Mouse (Mus musculus) kidney, embryonic 15.5 days (tissue): Measurements from ENCODE around the gene Zfp691. TPM values are rescaled to one million over a fixed set of nuclear protein-coding genes. Genes with fewer than 3 reads are reported as not detected.

Experiments used
- ATAC-seq: fragments of 200-750 bp; cut with Nextera tagmentation; replicated peaks from 2 replicates; pipeline ENCODE4 v1.8.0; 2017; ENCODE audit warnings: moderate TSS enrichment; ENCODE audit not compliant: low FRiP score
- H3K27ac ChIP-seq: fragments of 300-500 bp; sonication (generic); 2 replicates; pipeline ENCODE4 v1.5.1; 2015; ENCODE audit warnings: mild to moderate bottlenecking, inconsistent platforms
- H3K27me3 ChIP-seq: fragments of 300-500 bp; sonication (generic); 2 replicates; pipeline ENCODE4 v1.6.1; 2015; ENCODE audit warnings: inconsistent platforms
- H3K36me3 ChIP-seq: fragments of 300-500 bp; sonication (generic); 2 replicates; pipeline ENCODE4 v1.6.1; 2015; ENCODE audit warnings: inconsistent platforms
- H3K4me1 ChIP-seq: fragments of 300-500 bp; sonication (generic); 2 replicates; pipeline ENCODE4 v1.6.1; 2015; ENCODE audit warnings: inconsistent platforms
- H3K4me2 ChIP-seq: fragments of 300-500 bp; sonication (generic); 2 replicates; pipeline ENCODE4 v1.6.1; 2015; ENCODE audit warnings: moderate library complexity, mild to moderate bottlenecking, inconsistent platforms
- H3K4me3 ChIP-seq: fragments of 300-500 bp; sonication (generic); replicated peaks from 2 replicates; pipeline ENCODE4 v1.5.1; 2015; ENCODE audit warnings: mild to moderate bottlenecking, inconsistent platforms
- H3K9ac ChIP-seq: fragments of 300-500 bp; sonication (generic); 2 replicates; pipeline ENCODE4 v1.6.1; 2015; ENCODE audit warnings: mild to moderate bottlenecking, inconsistent platforms
- H3K9me3 ChIP-seq: fragments of 300-500 bp; sonication (generic); replicated peaks from 2 replicates; pipeline ENCODE4 v1.6.1; 2016; ENCODE audit warnings: inconsistent platforms
- WGBS: fragments of 180-500 bp; shearing (Covaris S2); methylation state at CpG from one replicate; pipeline ENCODE4 v1.1.7; 2015; ENCODE audit warnings: mixed read lengths; 5-methylcytosine and 5-hydroxymethylcytosine counted together
- polyA plus RNA-seq: library from polyadenylated mRNA; unstranded; fragments of >200 nt; fragmentation: Nextera tagmentation; extraction: Ambion mirVana; gene quantifications from 2 replicates; pipeline ENCODE4 v1.2.1, GENCODE M21; 2015

Gene Zfp691
- polyA plus RNA-seq, 1 experiment from 2014 or later = 9.6 TPM

DNA sequence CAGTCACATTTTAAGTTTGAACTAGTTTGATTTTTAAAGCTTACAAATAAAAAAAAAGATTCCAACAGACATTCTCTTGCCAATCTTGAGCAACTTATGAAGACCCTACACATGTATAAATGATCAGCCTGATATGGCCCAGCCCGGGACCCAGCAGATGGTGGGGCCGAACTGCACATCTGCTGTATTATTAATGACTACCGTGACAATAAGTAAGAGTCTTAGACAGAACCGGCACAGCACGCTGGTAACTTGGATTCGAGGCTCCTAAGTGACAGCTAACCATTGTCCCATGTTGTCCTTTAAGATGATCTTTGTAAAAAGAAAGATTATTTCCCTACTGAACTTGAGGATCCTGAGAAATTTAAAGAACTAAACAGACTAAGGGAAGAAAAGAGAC lies 15.4 kb upstream of the Zfp691 start:
- no peaks in the 10 kb centered on the region for H3K36me3 ChIP-seq
- no peak overlapping the region for H3K4me3 ChIP-seq
- no peak for ATAC-seq
- no peak overlapping the region for H3K9ac ChIP-seq
- 83% methylated on average over 6 of the region's 6 CpGs for WGBS
- no peak overlapping the region for H3K4me2 ChIP-seq
- H3K4me1 ChIP-seq = no peaks in the 10 kb centered on the region
- H3K27me3 ChIP-seq = no peaks in the 10 kb centered on the region
- H3K27ac ChIP-seq = no peak overlapping the region
- H3K9me3 ChIP-seq = no peaks in the 10 kb centered on the region

DNA sequence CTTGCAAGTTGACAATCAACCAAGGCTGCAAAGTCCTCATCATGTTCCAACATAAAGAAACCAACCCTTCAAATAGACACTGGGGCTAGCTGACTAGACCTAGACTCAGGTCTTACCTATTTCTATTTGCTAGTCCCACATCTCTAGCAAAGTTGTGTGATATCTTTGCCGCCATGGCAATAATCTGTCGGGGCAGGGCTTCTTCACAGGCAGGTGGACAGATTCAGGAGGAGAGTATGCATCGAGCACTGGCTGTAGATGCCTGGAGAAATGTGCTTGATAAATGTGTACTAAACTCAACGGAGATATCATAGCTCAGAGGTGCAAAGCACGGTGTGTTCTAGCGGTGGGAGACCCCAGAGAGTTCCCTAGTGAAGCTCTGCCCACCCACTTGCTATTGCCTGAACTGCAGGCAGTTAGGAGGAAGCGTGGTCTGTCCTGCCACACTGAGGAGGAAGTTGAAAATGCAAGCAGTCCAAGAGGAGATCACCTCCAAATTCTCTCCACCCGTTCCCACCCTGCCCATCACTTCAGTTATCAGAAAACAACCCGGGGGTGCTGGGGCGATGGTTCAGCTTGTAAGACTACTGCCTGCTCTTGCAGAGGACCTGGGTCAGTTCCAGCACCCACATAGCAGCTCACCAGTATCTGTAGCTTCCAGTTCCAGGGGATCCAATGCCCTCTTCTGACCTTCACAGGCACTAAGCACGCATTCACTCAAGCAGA lies 14.2 kb upstream of the Zfp691 start:
- ATAC-seq = no peak
- H3K4me3 ChIP-seq = no peak overlapping the region
- H3K36me3 ChIP-seq = no peaks in the 10 kb centered on the region
- H3K27ac ChIP-seq = no peak overlapping the region
- H3K27me3 ChIP-seq = no peaks in the 10 kb centered on the region
- H3K9me3 ChIP-seq = no peaks in the 10 kb centered on the region
- 49% methylated on average over 11 of the region's 11 CpGs for WGBS
- no peak overlapping the region for H3K9ac ChIP-seq
- no peak overlapping the region for H3K4me2 ChIP-seq
- H3K4me1 ChIP-seq = no peaks in the 10 kb centered on the region

DNA sequence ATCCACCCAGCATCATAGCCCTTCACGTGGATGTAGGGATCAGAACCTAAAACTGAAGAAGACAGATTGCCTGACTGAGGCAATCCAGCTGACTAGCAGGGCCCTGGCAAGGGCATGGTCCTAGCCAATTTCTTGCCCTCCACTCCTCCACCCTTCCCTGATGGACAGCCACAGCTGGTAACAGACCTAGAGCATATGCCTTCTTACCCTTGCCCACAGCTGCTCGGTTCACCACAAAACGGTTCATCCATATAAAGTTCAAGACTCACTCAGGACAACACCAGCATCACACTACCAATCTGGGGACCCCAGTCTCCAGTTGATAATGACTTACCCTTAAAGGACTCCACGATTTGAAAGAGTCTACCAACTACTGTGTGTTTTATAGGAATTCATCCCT lies 11.8 kb upstream of the Zfp691 start:
- Histone ChIP-seq H3K4me1 (no peaks in the 10 kb centered on the region), H3K4me2 (no peak overlapping the region), H3K27me3 (no peaks in the 10 kb centered on the region), H3K4me3 (no peak overlapping the region), H3K9me3 (no peaks in the 10 kb centered on the region), H3K27ac (no peak overlapping the region), H3K9ac (no peak overlapping the region), H3K36me3 (no peaks in the 10 kb centered on the region)
- ATAC-seq = no peak
- 80% methylated on average over 4 of the region's 4 CpGs for WGBS

DNA sequence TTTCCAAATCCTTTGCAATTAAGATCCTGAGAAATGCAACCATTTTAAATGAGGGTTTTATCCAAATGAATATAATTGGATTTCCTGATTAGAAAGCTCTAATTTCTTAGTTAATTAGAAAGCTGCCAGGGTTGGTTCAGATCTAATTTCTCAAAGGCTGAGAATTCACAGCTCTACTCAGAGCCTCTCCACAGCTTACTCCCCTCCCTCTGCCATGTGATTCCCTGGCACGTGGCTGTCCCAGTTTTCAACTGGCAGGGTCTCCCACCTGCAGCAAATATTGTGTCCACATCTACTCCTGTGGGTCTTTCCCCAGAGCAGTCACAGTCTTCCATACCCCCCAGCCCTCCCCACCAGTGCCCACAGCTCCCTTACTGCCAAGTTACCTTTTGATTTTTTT lies 9.5 kb upstream of the Zfp691 start:
- no peak for ATAC-seq
- Histone ChIP-seq H3K4me3 (no peak overlapping the region), H3K4me1 (no peaks in the 10 kb centered on the region), H3K27ac (no peak overlapping the region), H3K4me2 (no peak overlapping the region), H3K9me3 (no peaks in the 10 kb centered on the region), H3K27me3 (no peaks in the 10 kb centered on the region), H3K36me3 (no peaks in the 10 kb centered on the region), H3K9ac (no peak overlapping the region)
- WGBS = 69% methylated on average over 1 of the region's 1 CpGs

DNA sequence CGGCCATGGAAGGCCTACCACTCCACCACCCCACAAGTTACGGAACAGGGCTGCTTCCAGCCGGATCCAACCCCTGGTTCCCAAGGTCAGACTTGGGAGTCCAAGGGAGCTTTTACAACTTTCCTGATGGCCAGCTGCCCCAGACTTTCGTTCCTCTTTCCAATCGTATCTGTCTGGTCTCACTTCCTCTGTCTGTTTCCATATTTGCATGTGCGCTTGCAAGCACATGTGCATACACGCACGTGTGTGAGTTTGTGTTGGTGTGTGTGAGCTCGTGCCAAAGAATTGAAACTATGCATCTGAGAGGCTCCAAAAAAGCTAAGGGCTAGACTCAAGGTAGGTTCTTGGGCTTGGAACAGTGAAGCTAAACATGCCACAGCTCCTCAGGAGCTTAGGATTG lies 7.5 kb upstream of the Zfp691 start:
- no peaks in the 10 kb centered on the region for H3K36me3 ChIP-seq
- H3K9me3 ChIP-seq = no peaks in the 10 kb centered on the region
- H3K27ac ChIP-seq = no peak overlapping the region
- no peaks in the 10 kb centered on the region for H3K27me3 ChIP-seq
- no peak for ATAC-seq
- no peak overlapping the region for H3K4me2 ChIP-seq
- no peak overlapping the region for H3K4me3 ChIP-seq
- H3K4me1 ChIP-seq = peaks cover 5% of the 10 kb centered on the region; the same call in 1 of the 2 replicates
- H3K9ac ChIP-seq = no peak overlapping the region
- 86% methylated on average over 9 of the region's 9 CpGs for WGBS

DNA sequence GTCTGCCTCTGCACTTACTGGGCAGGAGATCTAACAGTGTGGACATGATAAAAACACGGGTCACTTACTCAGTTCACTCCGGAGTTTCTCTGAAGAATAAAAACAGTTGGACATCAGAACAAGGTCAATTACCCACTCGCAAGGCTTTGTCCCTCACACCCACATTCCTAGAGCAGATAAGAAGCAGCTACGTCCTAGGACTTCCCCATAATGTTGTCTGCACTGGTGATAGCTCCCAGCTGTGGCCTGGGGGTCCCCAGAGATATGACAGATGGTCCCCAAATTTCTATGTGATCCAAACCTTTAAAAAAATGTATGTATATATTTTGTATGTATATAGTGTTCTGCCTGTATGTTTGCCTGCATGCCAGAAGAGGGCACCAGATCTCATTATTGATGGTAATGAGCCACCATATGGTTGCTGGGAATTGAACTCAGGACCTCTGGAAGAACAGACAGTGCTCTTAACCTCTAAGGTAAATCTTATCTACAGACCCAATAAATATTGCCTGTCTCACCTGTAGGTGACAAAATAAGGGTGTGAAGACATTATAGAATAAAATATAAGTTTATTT lies 6.2 kb upstream of the Zfp691 start:
- ATAC-seq = no peak
- no peak overlapping the region for H3K4me3 ChIP-seq
- H3K9me3 ChIP-seq = no peaks in the 10 kb centered on the region
- 46% methylated on average over 4 of the region's 4 CpGs for WGBS
- no peak overlapping the region for H3K4me2 ChIP-seq
- H3K27me3 ChIP-seq = no peaks in the 10 kb centered on the region
- no peak overlapping the region for H3K9ac ChIP-seq
- H3K36me3 ChIP-seq = no peaks in the 10 kb centered on the region
- H3K27ac ChIP-seq = no peak overlapping the region
- peaks cover 5% of the 10 kb centered on the region; the same call in 1 of the 2 replicates for H3K4me1 ChIP-seq

DNA sequence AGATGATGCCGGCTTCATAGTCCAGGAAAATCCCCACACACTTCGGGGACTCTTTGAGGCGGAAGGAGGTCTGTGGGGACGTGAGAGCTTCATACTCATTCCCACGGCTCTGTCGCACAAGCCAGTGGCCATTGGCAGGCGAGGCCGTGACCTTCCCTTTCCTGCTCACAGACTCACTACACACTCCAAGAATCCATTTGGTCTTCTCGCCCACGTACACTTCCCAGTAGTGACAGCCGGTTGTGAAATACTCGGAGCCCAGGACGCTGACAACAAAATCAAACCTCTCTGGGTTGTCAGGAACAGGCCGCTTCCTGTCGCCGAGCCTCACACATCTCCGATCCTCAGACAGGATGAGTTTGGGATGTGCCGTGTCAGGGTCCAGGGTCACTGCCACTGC lies 4.3 kb upstream of the Zfp691 start:
- H3K27ac ChIP-seq = no peak overlapping the region
- WGBS = 37% methylated on average over 18 of the region's 18 CpGs
- H3K4me2 ChIP-seq = no peak overlapping the region
- peaks cover 9% of the 10 kb centered on the region for H3K4me1 ChIP-seq
- no peaks in the 10 kb centered on the region for H3K27me3 ChIP-seq
- no peak overlapping the region for H3K9ac ChIP-seq
- H3K36me3 ChIP-seq = no peaks in the 10 kb centered on the region
- no peaks in the 10 kb centered on the region for H3K9me3 ChIP-seq
- H3K4me3 ChIP-seq = no peak overlapping the region
- ATAC-seq = no peak

DNA sequence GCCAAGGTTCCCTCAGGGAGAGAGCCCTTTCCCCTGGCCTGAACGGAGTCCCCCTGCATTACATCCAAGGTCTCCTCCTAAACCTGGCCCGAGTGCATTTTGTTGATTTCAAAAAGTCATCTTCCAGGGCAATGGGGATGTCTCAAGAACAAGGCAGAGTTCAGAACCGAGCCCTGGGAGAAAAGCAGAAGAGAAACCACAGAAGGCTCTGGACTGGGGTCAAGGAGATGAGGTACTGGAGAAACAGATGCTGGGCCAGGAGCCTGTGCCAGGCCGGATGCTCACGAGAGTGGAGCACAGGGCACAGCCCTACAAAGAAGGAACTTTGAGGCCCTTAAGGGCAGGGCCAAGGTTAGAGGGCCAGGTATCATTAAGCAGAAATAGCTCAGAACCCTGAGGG lies 3.7 kb upstream of the Zfp691 start:
- peaks cover 15% of the 10 kb centered on the region for H3K4me1 ChIP-seq
- H3K9ac ChIP-seq = no peak overlapping the region
- ATAC-seq = no peak
- H3K9me3 ChIP-seq = no peaks in the 10 kb centered on the region
- H3K36me3 ChIP-seq = no peaks in the 10 kb centered on the region
- no peaks in the 10 kb centered on the region for H3K27me3 ChIP-seq
- H3K4me3 ChIP-seq = no peak overlapping the region
- H3K27ac ChIP-seq = no peak overlapping the region
- H3K4me2 ChIP-seq = no peak overlapping the region
- WGBS = 70% methylated on average over 5 of the region's 5 CpGs

DNA sequence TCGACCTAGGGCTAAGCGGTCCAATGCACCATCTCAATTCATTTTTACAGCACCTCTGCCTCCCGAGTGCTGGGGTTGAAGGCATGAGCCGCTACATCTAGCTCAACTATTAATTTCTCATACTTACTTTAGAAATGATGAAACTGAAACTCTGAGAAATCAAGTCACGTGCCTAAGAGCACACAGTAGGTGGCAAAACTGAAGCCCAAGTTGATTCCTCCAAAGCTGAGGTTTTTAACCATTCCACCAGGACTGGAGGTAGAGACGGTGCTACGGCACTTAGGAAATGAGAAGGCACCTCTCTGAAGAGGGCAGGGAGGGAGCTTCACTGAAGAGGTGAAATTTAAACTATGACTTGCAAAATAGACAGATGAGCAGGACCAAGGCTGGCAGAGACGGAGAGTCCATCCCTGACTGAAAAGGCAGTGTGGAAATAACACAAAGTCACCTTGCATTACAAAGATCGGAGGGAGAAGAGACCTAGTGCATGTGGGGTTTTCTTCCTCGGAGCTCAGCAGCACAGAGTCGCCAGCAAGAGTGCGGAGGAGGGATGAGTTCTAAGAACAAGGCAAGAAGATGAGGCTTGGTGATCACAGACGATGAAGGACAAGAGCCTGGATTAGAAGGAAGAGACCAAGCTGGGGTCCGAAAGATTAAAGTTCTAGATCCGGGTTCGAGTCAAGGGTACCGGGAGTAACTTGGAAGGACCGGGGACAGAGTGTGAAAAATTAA lies 910 bp downstream of the Zfp691 start:
- H3K9me3 ChIP-seq = no peaks in the 10 kb centered on the region
- peaks cover 15% of the 10 kb centered on the region for H3K4me1 ChIP-seq
- H3K27ac ChIP-seq = peak overlapping the region; percentile 75; the same call in 1 of the 2 replicates
- H3K9ac ChIP-seq = peak overlapping the region; percentile 91
- H3K36me3 ChIP-seq = peaks cover 33% of the 10 kb centered on the region
- H3K4me3 ChIP-seq = peak overlapping the region; percentile 88
- no peaks in the 10 kb centered on the region for H3K27me3 ChIP-seq
- ATAC-seq = no peak
- H3K4me2 ChIP-seq = peak overlapping the region; percentile 76
- 31% methylated on average over 18 of the region's 18 CpGs for WGBS

DNA sequence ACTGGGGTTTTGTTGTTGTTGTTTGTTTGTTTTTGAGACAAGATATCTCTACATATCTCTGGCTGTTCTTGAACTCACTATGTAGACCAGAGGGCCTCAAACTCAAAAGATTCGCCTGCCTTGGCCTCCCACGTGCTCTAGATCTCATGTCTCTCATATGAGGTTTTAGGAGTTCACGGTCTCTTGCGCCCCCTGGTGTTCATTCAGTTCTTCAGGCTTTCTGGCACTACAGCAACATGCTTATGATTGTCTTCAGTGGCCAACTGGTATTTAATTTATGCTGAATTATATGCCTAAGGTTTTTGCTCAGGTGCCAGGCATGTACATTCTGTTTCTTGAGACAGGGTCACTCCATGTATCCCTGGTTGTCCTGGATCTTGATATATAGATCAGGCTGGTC lies 6.3 kb downstream of the Zfp691 start:
- Histone ChIP-seq H3K4me3 (no peak overlapping the region), H3K27me3 (no peaks in the 10 kb centered on the region), H3K9me3 (no peaks in the 10 kb centered on the region), H3K27ac (no peak overlapping the region), H3K4me1 (peaks cover 3% of the 10 kb centered on the region), H3K36me3 (peaks cover 34% of the 10 kb centered on the region), H3K4me2 (no peak overlapping the region), H3K9ac (no peak overlapping the region)
- 0 out of 2 replicates have a peak, but pooled peaks have one; percentile 12 for ATAC-seq
- 3% methylated on average over 4 of the region's 4 CpGs for whole genome bisulfite sequencing

DNA sequence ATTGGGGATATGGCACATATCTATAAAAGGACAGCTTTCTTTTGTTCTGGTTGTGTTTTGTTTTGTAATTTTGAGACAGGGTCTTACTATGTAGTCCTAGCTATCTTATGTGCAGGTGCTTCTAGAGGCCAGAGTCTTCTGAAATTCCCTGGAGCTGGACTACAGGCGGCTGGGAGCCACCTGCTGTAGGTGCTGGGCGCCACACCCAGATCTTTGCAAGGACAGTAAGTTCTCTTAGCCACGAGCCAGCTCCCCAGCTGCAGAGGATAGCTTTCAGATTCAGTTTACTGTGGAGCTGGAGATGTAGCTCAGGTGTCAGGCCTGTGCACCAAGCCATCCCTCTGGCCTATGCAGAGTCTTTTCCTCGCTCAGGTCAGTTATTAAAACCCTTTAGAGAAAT lies 6.9 kb downstream of the Zfp691 start:
- H3K36me3 ChIP-seq = peaks cover 34% of the 10 kb centered on the region
- H3K9me3 ChIP-seq = no peaks in the 10 kb centered on the region
- WGBS = 81% methylated on average over 4 of the region's 4 CpGs
- no peaks in the 10 kb centered on the region; the same call in 1 of the 2 replicates for H3K4me1 ChIP-seq
- no peak for ATAC-seq
- no peak overlapping the region for H3K27ac ChIP-seq
- no peak overlapping the region for H3K4me3 ChIP-seq
- no peak overlapping the region for H3K9ac ChIP-seq
- no peak overlapping the region for H3K4me2 ChIP-seq
- no peaks in the 10 kb centered on the region for H3K27me3 ChIP-seq

DNA sequence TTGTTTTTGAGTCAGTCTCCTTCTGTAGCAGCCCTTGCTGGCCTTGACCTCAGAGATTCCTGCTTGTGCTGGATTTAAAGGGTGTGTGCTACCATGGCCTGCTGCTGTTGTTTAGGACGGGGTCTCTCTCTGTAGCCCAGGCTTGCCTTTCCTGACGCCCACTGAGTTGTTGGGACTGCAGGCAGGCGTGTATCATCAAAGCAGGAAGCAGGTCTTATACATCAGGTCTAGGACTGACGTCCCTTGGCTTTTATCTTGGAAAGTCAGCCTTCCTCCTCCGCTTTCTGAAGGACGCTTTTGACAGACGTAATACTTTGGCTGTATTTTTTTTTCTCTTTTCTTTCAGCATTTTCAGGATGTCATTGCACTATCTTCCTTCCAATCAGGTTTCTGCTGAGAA lies 8.1 kb downstream of the Zfp691 start:
- 63% methylated on average over 7 of the region's 7 CpGs for WGBS
- H3K9ac ChIP-seq = no peak overlapping the region
- H3K9me3 ChIP-seq = no peaks in the 10 kb centered on the region
- H3K27ac ChIP-seq = no peak overlapping the region
- peaks cover 29% of the 10 kb centered on the region for H3K36me3 ChIP-seq
- H3K27me3 ChIP-seq = no peaks in the 10 kb centered on the region
- H3K4me2 ChIP-seq = no peak overlapping the region
- no peaks in the 10 kb centered on the region for H3K4me1 ChIP-seq
- H3K4me3 ChIP-seq = no peak overlapping the region
- no peak for ATAC-seq
